Mouse (Mus musculus) heart, embryonic 15.5 days (tissue): Measurements from ENCODE around the gene Uqcc2. TPM values are rescaled to one million over a fixed set of nuclear protein-coding genes. Genes with fewer than 3 reads are reported as not detected.

Experiments used
- ATAC-seq: fragments of 200-750 bp; cut with Nextera tagmentation; replicated peaks from 2 replicates; pipeline ENCODE4 v1.8.0; 2017; ENCODE audit warnings: low read depth, moderate TSS enrichment; ENCODE audit not compliant: insufficient number of reproducible peaks, insufficient read depth, low FRiP score
- H3K27ac ChIP-seq: fragments of 300-500 bp; sonication (generic); 2 replicates; pipeline ENCODE4 v1.5.1; 2015; ENCODE audit warnings: mild to moderate bottlenecking, inconsistent platforms
- H3K27me3 ChIP-seq: fragments of 300-500 bp; sonication (generic); 2 replicates; pipeline ENCODE4 v1.6.1; 2015; ENCODE audit warnings: inconsistent platforms
- H3K36me3 ChIP-seq: fragments of 300-500 bp; sonication (generic); 2 replicates; pipeline ENCODE4 v1.6.1; 2015; ENCODE audit warnings: mild to moderate bottlenecking, inconsistent platforms
- H3K4me1 ChIP-seq: fragments of 300-500 bp; sonication (generic); replicated peaks from 2 replicates; pipeline ENCODE4 v1.6.1; 2015; ENCODE audit warnings: inconsistent platforms
- H3K4me2 ChIP-seq: fragments of 300-500 bp; sonication (generic); 2 replicates; pipeline ENCODE4 v1.6.1; 2015; ENCODE audit warnings: inconsistent platforms, mild to moderate bottlenecking, moderate library complexity
- H3K4me3 ChIP-seq: fragments of 300-500 bp; sonication (generic); 2 replicates; pipeline ENCODE4 v1.5.1; 2015; ENCODE audit warnings: mild to moderate bottlenecking, inconsistent platforms
- H3K9ac ChIP-seq: fragments of 300-500 bp; sonication (generic); 2 replicates; pipeline ENCODE4 v1.6.1; 2015; ENCODE audit warnings: mild to moderate bottlenecking, inconsistent platforms
- H3K9me3 ChIP-seq: fragments of 300-500 bp; sonication (generic); replicated peaks from 2 replicates; pipeline ENCODE4 v1.6.1; 2016; ENCODE audit warnings: inconsistent platforms
- WGBS: fragments of 180-500 bp; shearing (Covaris S2); methylation state at CpG from one replicate; pipeline ENCODE4 v1.1.7; 2015; ENCODE audit warnings: mixed read lengths; 5-methylcytosine and 5-hydroxymethylcytosine counted together
- polyA plus RNA-seq: library from polyadenylated mRNA; unstranded; fragments of >200 nt; fragmentation: Nextera tagmentation; extraction: Ambion mirVana; gene quantifications from 2 replicates; pipeline ENCODE4 v1.2.1, GENCODE M21; 2015

Gene Uqcc2
- 245 and 292 TPM in 2 replicates for polyA plus RNA-seq

- Histone ChIP-seq H3K4me2 (peak within 1 kb of the TSS; percentile 63), H3K9ac (peak within 1 kb of the TSS; percentile 72), H3K27ac (peak within 1 kb of the TSS; percentile 75), H3K4me3 (peak within 1 kb of the TSS; percentile 79), H3K9me3 (no peaks in the 10 kb centered on the region), H3K36me3 (no peaks in the 10 kb centered on the region), H3K27me3 (no peaks in the 10 kb centered on the region), H3K4me1 (peaks cover 20% of the 10 kb centered on the region)
- under 1% methylated on average over 46 of the region's 46 CpGs for WGBS
- ATAC-seq, result peak; percentile 97
These were observed at the start of gene Uqcc2 for GRCm38 (mm10) chr17:27133551-27134141. Gene Uqcc2, minus strand, starts transcription at chr17:27133916.

- Histone ChIP-seq H3K4me1 (no peaks in the 10 kb centered on the region), H3K4me2 (no peak overlapping the region), H3K27ac (no peak overlapping the region), H3K4me3 (no peak overlapping the region), H3K9me3 (no peaks in the 10 kb centered on the region), H3K36me3 (no peaks in the 10 kb centered on the region), H3K9ac (no peak overlapping the region), H3K27me3 (no peaks in the 10 kb centered on the region)
- ATAC-seq, result no peak
- 74% methylated on average over 5 of the region's 5 CpGs for WGBS
These were observed 48.7 kb upstream of the Uqcc2 start for GRCm38 (mm10) chr17:27182401-27182800.

- WGBS, result 25% methylated on average over 3 of the region's 3 CpGs
- no peak; the same call in 1 of the 2 replicates for ATAC-seq
- H3K4me3 ChIP-seq, result no peak overlapping the region
These were observed 48.0 kb upstream of the Uqcc2 start for GRCm38 (mm10) chr17:27181666-27182065.

GRCm38 (mm10) chr17:27179681-27180280, 46.1 kb upstream of the Uqcc2 start:
- Histone ChIP-seq H3K4me3 (no peak overlapping the region), H3K4me2 (no peak overlapping the region), H3K9me3 (no peaks in the 10 kb centered on the region), H3K9ac (no peak overlapping the region), H3K27me3 (no peaks in the 10 kb centered on the region), H3K36me3 (no peaks in the 10 kb centered on the region), H3K27ac (no peak overlapping the region), H3K4me1 (no peaks in the 10 kb centered on the region; the same call in 1 of the 2 replicates)
- ATAC-seq, result no peak
- 50% methylated on average over 12 of the region's 12 CpGs for WGBS

More at GRCm38 (mm10) chr17:27181666-27182065, 48.0 kb upstream of the Uqcc2 start:
- Histone ChIP-seq H3K4me1 (no peaks in the 10 kb centered on the region), H3K36me3 (no peaks in the 10 kb centered on the region), H3K4me2 (no peak overlapping the region), H3K27ac (no peak overlapping the region), H3K9ac (no peak overlapping the region), H3K9me3 (no peaks in the 10 kb centered on the region), H3K27me3 (no peaks in the 10 kb centered on the region)

- Histone ChIP-seq H3K4me2 (no peak overlapping the region), H3K4me1 (no peaks in the 10 kb centered on the region; the same call in 1 of the 2 replicates), H3K9ac (no peak overlapping the region), H3K27ac (no peak overlapping the region), H3K4me3 (no peak overlapping the region), H3K9me3 (no peaks in the 10 kb centered on the region), H3K27me3 (no peaks in the 10 kb centered on the region), H3K36me3 (no peaks in the 10 kb centered on the region)
- whole genome bisulfite sequencing, result 85% methylated on average over 17 of the region's 17 CpGs
- no peak for ATAC-seq
These were observed 44.9 kb upstream of the Uqcc2 start for GRCm38 (mm10) chr17:27178427-27179177.

- H3K27me3 ChIP-seq, result no peaks in the 10 kb centered on the region
- H3K4me3 ChIP-seq, result no peak overlapping the region
- H3K36me3 ChIP-seq, result no peaks in the 10 kb centered on the region
- no peak overlapping the region for H3K9ac ChIP-seq
- H3K4me1 ChIP-seq, result no peaks in the 10 kb centered on the region; the same call in 1 of the 2 replicates
- H3K9me3 ChIP-seq, result no peaks in the 10 kb centered on the region
- no peak overlapping the region for H3K27ac ChIP-seq
- 83% methylated on average over 9 of the region's 9 CpGs for WGBS
- no peak overlapping the region for H3K4me2 ChIP-seq
- ATAC-seq, result no peak
These were observed 44.3 kb upstream of the Uqcc2 start for GRCm38 (mm10) chr17:27178019-27178418.

GRCm38 (mm10) chr17:27176754-27177153, 43.0 kb upstream of the Uqcc2 start:
- no peaks in the 10 kb centered on the region for H3K9me3 ChIP-seq
- H3K36me3 ChIP-seq, result no peaks in the 10 kb centered on the region
- H3K4me2 ChIP-seq, result no peak overlapping the region
- WGBS, result 90% methylated on average over 4 of the region's 4 CpGs
- ATAC-seq, result no peak
- H3K27ac ChIP-seq, result no peak overlapping the region
- no peaks in the 10 kb centered on the region for H3K27me3 ChIP-seq
- H3K4me1 ChIP-seq, result no peaks in the 10 kb centered on the region; the same call in 1 of the 2 replicates
- H3K4me3 ChIP-seq, result no peak overlapping the region
- no peak overlapping the region for H3K9ac ChIP-seq

GRCm38 (mm10) chr17:27176287-27176686, 42.6 kb upstream of the Uqcc2 start:
- H3K4me1 ChIP-seq, result no peaks in the 10 kb centered on the region; the same call in 1 of the 2 replicates
- H3K4me3 ChIP-seq, result no peak overlapping the region
- no peaks in the 10 kb centered on the region for H3K36me3 ChIP-seq
- ATAC-seq, result no peak
- no peak overlapping the region for H3K4me2 ChIP-seq
- 73% methylated on average over 3 of the region's 3 CpGs for WGBS
- H3K27me3 ChIP-seq, result no peaks in the 10 kb centered on the region
- no peak overlapping the region for H3K9ac ChIP-seq
- H3K9me3 ChIP-seq, result no peaks in the 10 kb centered on the region
- no peak overlapping the region for H3K27ac ChIP-seq

GRCm38 (mm10) chr17:27175196-27175874, 41.6 kb upstream of the Uqcc2 start:
- no peaks in the 10 kb centered on the region; the same call in 1 of the 2 replicates for H3K4me1 ChIP-seq
- H3K9me3 ChIP-seq, result no peaks in the 10 kb centered on the region
- H3K4me3 ChIP-seq, result no peak overlapping the region
- H3K4me2 ChIP-seq, result no peak overlapping the region
- WGBS, result 50% methylated on average over 14 of the region's 14 CpGs
- H3K36me3 ChIP-seq, result no peaks in the 10 kb centered on the region
- no peak overlapping the region for H3K9ac ChIP-seq
- no peak overlapping the region for H3K27ac ChIP-seq
- H3K27me3 ChIP-seq, result no peaks in the 10 kb centered on the region
- ATAC-seq, result peak; percentile 57; the same call in 1 of the 2 replicates

- no peak overlapping the region for H3K4me2 ChIP-seq
- 61% methylated on average over 3 of the region's 3 CpGs for WGBS
- no peaks in the 10 kb centered on the region for H3K9me3 ChIP-seq
- ATAC-seq, result no peak
- no peaks in the 10 kb centered on the region for H3K27me3 ChIP-seq
- no peak overlapping the region for H3K27ac ChIP-seq
- H3K4me3 ChIP-seq, result no peak overlapping the region
- H3K4me1 ChIP-seq, result no peaks in the 10 kb centered on the region; the same call in 1 of the 2 replicates
- H3K36me3 ChIP-seq, result no peaks in the 10 kb centered on the region
- H3K9ac ChIP-seq, result no peak overlapping the region
These were observed 40.0 kb upstream of the Uqcc2 start for GRCm38 (mm10) chr17:27173715-27174114.

GRCm38 (mm10) chr17:27172459-27172858, 38.7 kb upstream of the Uqcc2 start:
- no peak overlapping the region for H3K27ac ChIP-seq
- 80% methylated on average over 9 of the region's 9 CpGs for WGBS
- ATAC-seq, result no peak

More at GRCm38 (mm10) chr17:27172459-27172858, 38.7 kb upstream of the Uqcc2 start:
- Histone ChIP-seq H3K9me3 (no peaks in the 10 kb centered on the region), H3K9ac (no peak overlapping the region), H3K36me3 (no peaks in the 10 kb centered on the region), H3K4me2 (no peak overlapping the region), H3K27me3 (no peaks in the 10 kb centered on the region), H3K4me3 (no peak overlapping the region), H3K4me1 (peaks cover 3% of the 10 kb centered on the region; the same call in 1 of the 2 replicates)
